Mouse (Mus musculus) heart, adult 2 months (tissue): Measurements from ENCODE around the gene Naa80. TPM values are rescaled to one million over a fixed set of nuclear protein-coding genes. Genes with fewer than 3 reads are reported as not detected.

Experiments
- DNase-seq, 2 experiments: peaks; one replicate each; pipeline ENCODE4 v3.0.0; 2021
- H3K27ac ChIP-seq: fragments of 200-600 bp; 2 replicates; pipeline ENCODE4 v1.8.1; 2022
- H3K27me3 ChIP-seq: fragments of 200-500 bp; 2 replicates; pipeline ENCODE4 v1.6.1; 2012; ENCODE audit warnings: mild to moderate bottlenecking, low read length, inconsistent platforms, mixed read lengths; ENCODE audit not compliant: control insufficient read depth, insufficient read depth
- H3K36me3 ChIP-seq: fragments of 200-500 bp; 2 replicates; pipeline ENCODE4 v1.6.1; 2012; ENCODE audit warnings: low read length, inconsistent platforms; ENCODE audit not compliant: control insufficient read depth, insufficient read depth
- H3K4me1 ChIP-seq: fragments of 200-500 bp; 2 replicates; pipeline ENCODE4 v1.6.1; 2011; ENCODE audit warnings: low read length; ENCODE audit not compliant: control insufficient read depth, insufficient read depth
- H3K4me3 ChIP-seq: fragments of 200-600 bp; 2 replicates; pipeline ENCODE4 v1.8.1; 2022
- H3K79me2 ChIP-seq: fragments of 200-500 bp; replicated peaks from 2 replicates; pipeline ENCODE4 v1.6.1; 2012; ENCODE audit warnings: mild to moderate bottlenecking, inconsistent platforms, low read length, moderate library complexity, mixed read lengths; ENCODE audit not compliant: control insufficient read depth, insufficient read depth
- H3K9ac ChIP-seq: fragments of 200-500 bp; 2 replicates; pipeline ENCODE4 v1.6.1; 2012; ENCODE audit warnings: low read depth, mild to moderate bottlenecking, control low read depth, inconsistent platforms, low read length, mixed read lengths
- CTCF ChIP-seq: fragments of 200-600 bp; IDR thresholded peaks from 2 replicates; pipeline ENCODE4 v1.8.1; 2022; ENCODE audit warnings: antibody characterized with exemption, mild to moderate bottlenecking, moderate library complexity
- EP300 ChIP-seq: fragments of 200-500 bp; IDR thresholded peaks from 2 replicates; pipeline ENCODE4 v1.6.1; 2011; ENCODE audit warnings: low read depth, low read length, control low read depth; ENCODE audit not compliant: insufficient read depth
- POLR2A ChIP-seq: fragments of 200-500 bp; IDR thresholded peaks from 2 replicates; pipeline ENCODE4 v1.6.1; 2011; ENCODE audit warnings: mild to moderate bottlenecking, low read depth, low read length, control low read depth; ENCODE audit not compliant: insufficient read depth
- WGBS: fragments of 180-500 bp; shearing (Covaris S2); methylation state at CpG from one replicate; pipeline ENCODE4 v1.1.7; 2018; 5-methylcytosine and 5-hydroxymethylcytosine counted together
- intact Hi-C: fragments of 180-260 bp; cut with DNase I; formaldehyde crosslinking; loops from one replicate; pipeline ENCODE4 v1.15.1; 2025
- polyA plus RNA-seq: library from polyadenylated mRNA; depleted of rRNA; stranded (reverse); fragments of >200 nt; gene quantifications from 2 replicates; pipeline ENCODE4 v1.2.3, GENCODE M21; 2012
- total RNA-seq, 2 experiments: library from RNA; stranded (reverse); gene quantifications; 2 replicates each; pipeline ENCODE4 v1.2.3; 2021

The Naa80 gene
- total and polyA plus RNA-seq, 3 experiments = 14.9 to 45.4 (median 17.4) TPM

- 7% methylated on average over 20 of the region's 20 CpGs for WGBS
- DNase-seq = peak; percentile 82 to 89
- Histone ChIP-seq H3K27ac (no peak within 1 kb of the TSS), H3K9ac (no peak within 1 kb of the TSS), H3K79me2 (no peaks in the 10 kb centered on the region), H3K4me1 (peaks cover 10% of the 10 kb centered on the region), H3K27me3 (no peaks in the 10 kb centered on the region), H3K4me3 (0 out of 2 replicates have a peak within 1 kb of the TSS, but pooled peaks have one; percentile 10), H3K36me3 (no peaks in the 10 kb centered on the region)
- TF ChIP-seq EP300 (no peak), CTCF (no peak), POLR2A (no peak)
- intact Hi-C loops = loop anchor here (10.0 kb wide), 1 partner anchor 862 kb away; the partner anchor contains the start of gene Tex264
Measured at GRCm38 (mm10) chr9:107547026-107547425, 31.7 kb upstream of the Naa80 start, which contains the start of gene Zmynd10. Gene Zmynd10 (plus strand): TSS chr9:107547298.

- Histone ChIP-seq H3K27me3 (no peaks in the 10 kb centered on the region), H3K79me2 (no peaks in the 10 kb centered on the region), H3K27ac (no peak overlapping the region), H3K4me3 (no peak overlapping the region), H3K4me1 (peaks cover 10% of the 10 kb centered on the region), H3K9ac (no peak overlapping the region), H3K36me3 (no peaks in the 10 kb centered on the region)
- 74% methylated on average over 5 of the region's 5 CpGs for WGBS
- TF ChIP-seq POLR2A (no peak), EP300 (no peak), CTCF (no peak)
- intact Hi-C loops = loop anchor here (10.0 kb wide), 1 partner anchor 863 kb away; the partner anchor contains the start of gene Tex264
- DNase-seq = peak in 1 of 2 experiments; percentile 31
Measured at GRCm38 (mm10) chr9:107547957-107548356, 30.7 kb upstream of the Naa80 start.

GRCm38 (mm10) chr9:107548820-107549219 lies 29.9 kb upstream of the Naa80 start:
- H3K9ac ChIP-seq = no peak overlapping the region
- H3K27me3 ChIP-seq = no peaks in the 10 kb centered on the region
- no peak for DNase-seq
- no peaks in the 10 kb centered on the region for H3K79me2 ChIP-seq
- no peak overlapping the region for H3K27ac ChIP-seq
- 95% methylated on average over 10 of the region's 10 CpGs for WGBS
- intact Hi-C loops = loop anchor here (10.0 kb wide), 1 partner anchor 864 kb away; the partner anchor contains the start of gene Tex264
- TF ChIP-seq CTCF = no peak
- TF ChIP-seq POLR2A = no peak
- TF ChIP-seq EP300 = no peak
- no peak overlapping the region for H3K4me3 ChIP-seq
- H3K4me1 ChIP-seq = peaks cover 14% of the 10 kb centered on the region
- no peaks in the 10 kb centered on the region for H3K36me3 ChIP-seq

- Histone ChIP-seq H3K79me2 (no peaks in the 10 kb centered on the region), H3K9ac (no peak overlapping the region), H3K4me3 (no peak overlapping the region), H3K27me3 (no peaks in the 10 kb centered on the region), H3K36me3 (no peaks in the 10 kb centered on the region), H3K4me1 (peaks cover 15% of the 10 kb centered on the region), H3K27ac (no peak overlapping the region)
- 89% methylated on average over 20 of the region's 20 CpGs for WGBS
- TF ChIP-seq POLR2A (no peak), EP300 (no peak), CTCF (no peak)
- DNase-seq = peak in 1 of 2 experiments; percentile 8
- intact Hi-C loops = loop anchor here (10.0 kb wide), 1 partner anchor 865 kb away; the partner anchor contains the start of gene Tex264
Measured at GRCm38 (mm10) chr9:107549297-107550074, 29.2 kb upstream of the Naa80 start.

- Histone ChIP-seq H3K9ac (no peak overlapping the region; the same call in 1 of the 2 replicates), H3K4me1 (peaks cover 15% of the 10 kb centered on the region), H3K4me3 (no peak overlapping the region; the same call in 1 of the 2 replicates), H3K36me3 (no peaks in the 10 kb centered on the region), H3K27me3 (no peaks in the 10 kb centered on the region), H3K27ac (no peak overlapping the region; the same call in 1 of the 2 replicates), H3K79me2 (no peaks in the 10 kb centered on the region)
- TF ChIP-seq CTCF (no peak), POLR2A (no peak), EP300 (no peak)
- DNase-seq = no peak
- 67% methylated on average over 23 of the region's 23 CpGs for WGBS
- intact Hi-C loops = no loop called here
Measured at GRCm38 (mm10) chr9:107550491-107551116, 28.1 kb upstream of the Naa80 start.
